Comparison of ENCODE assay signal across 8 mouse cellular contexts in genomic region chr4:155838187-155839153, GRCm38 (mm10). TPM values are rescaled to one million over a fixed set of nuclear protein-coding genes. Genes with fewer than 3 reads are reported as not detected.
DNase-seq lines count a peak whose midpoint lies in the region; TF ChIP-seq lines count a peak whose summit lies in the region.

No protein-coding gene starts in this region.

- intact Hi-C loops in heart, adult 2 months (cut with DNase I), result no loop called here

- H3K79me2 ChIP-seq in heart, adult 2 months (replicated peaks; ENCODE audit: control insufficient read depth, insufficient read depth, low read length), result no peaks in the 10 kb centered on the region

- DNase-seq in adrenal gland, postnatal 14 days, result peak; percentile 21
- no peak for DNase-seq in adrenal gland, adult 2 months
- peak; percentile 64 for DNase-seq in 3134 (ENCODE audit: extremely low read depth, insufficient read length, low spot score)
- peak; percentile 65 to 70 for DNase-seq in heart, adult 2 months
- DNase-seq in limb, embryonic 10.5 days (ENCODE audit: low spot score), result no peak
- no peak for DNase-seq in left cerebral cortex, adult 8-10 months (ENCODE audit: low spot score in 2 of 2)
- DNase-seq in right cerebral cortex, postnatal 14 days, result no peak
- no peak for DNase-seq in layer of hippocampus, postnatal 25 days (ENCODE audit: extremely low spot score in 1 of 2, low spot score in 1 of 2)

- no peaks in the 10 kb centered on the region for H3K27me3 ChIP-seq in heart, adult 2 months (ENCODE audit: control insufficient read depth, insufficient read depth, low read length)
- peaks cover 17% of the 10 kb centered on the region for H3K27me3 ChIP-seq in limb, embryonic 10.5 days (ENCODE audit: low read depth, poor library complexity, severe bottlenecking)

- 33% methylated on average over 8 of the region's 8 CpGs for WGBS in heart, adult 2 months
- WGBS in limb, embryonic 10.5 days, result 55% methylated on average over 8 of the region's 8 CpGs

- peaks cover 23% of the 10 kb centered on the region for H3K4me1 ChIP-seq in heart, adult 2 months (ENCODE audit: control insufficient read depth, insufficient read depth, low read length)
- H3K4me1 ChIP-seq in limb, embryonic 10.5 days, result peaks cover 47% of the 10 kb centered on the region

- peak overlapping the region; percentile 84 for H3K27ac ChIP-seq in heart, adult 2 months
- peak overlapping the region; percentile 83 for H3K27ac ChIP-seq in limb, embryonic 10.5 days

- H3K4me3 ChIP-seq in heart, adult 2 months, result no peak overlapping the region
- peak overlapping the region; percentile 61 for H3K4me3 ChIP-seq in limb, embryonic 10.5 days

- 0 out of 2 replicates have a peak, but pooled peaks have one; percentile 10 for TF ChIP-seq POLR2A in heart, adult 2 months (IDR thresholded peaks at IDR 0.05; ENCODE audit: insufficient read depth, low read depth, low read length)

- peak; percentile 54; the same call in 1 of the 2 replicates for TF ChIP-seq EP300 in heart, adult 2 months (IDR thresholded peaks at IDR 0.05; ENCODE audit: insufficient read depth, low read depth, low read length)

- no peaks in the 10 kb centered on the region for H3K9me3 ChIP-seq in limb, embryonic 10.5 days (replicated peaks)

- no peak for TF ChIP-seq CTCF in heart, adult 2 months (IDR thresholded peaks at IDR 0.05)

- peak overlapping the region; percentile 34; the same call in 1 of the 2 replicates for H3K9ac ChIP-seq in heart, adult 2 months (ENCODE audit: low read depth, low read length)

- H3K36me3 ChIP-seq in heart, adult 2 months (ENCODE audit: control insufficient read depth, insufficient read depth, low read length), result peaks cover 2% of the 10 kb centered on the region; the same call in 1 of the 2 replicates
- H3K36me3 ChIP-seq in limb, embryonic 10.5 days, result peaks cover 31% of the 10 kb centered on the region

RNA-seq across cellular contexts. Expression of gene Mxra8, which starts 1.0 kb away (rescaled TPM):
- total RNA-seq in adrenal gland, postnatal 14 days (2021), result 40.6 and 44.3 TPM in 2 replicates
- 10 to 100 TPM; 36.9 to 55.5 TPM for total RNA-seq in adrenal gland, adult 2 months (2021)
- polyA plus RNA-seq in adrenal gland, adult 2 months (2012; rRNA removed), result 164 and 185 TPM in 2 replicates
- total RNA-seq in heart, adult 2 months (2021), result 10 to 100 TPM; 26.7 to 31.9 TPM
- polyA plus RNA-seq in heart, adult 2 months (2012; rRNA removed), result 84.7 and 118 TPM in 2 replicates
- polyA plus RNA-seq in limb, embryonic 10.5 days (2016; fragmentation: Nextera tagmentation; extraction: Ambion mirVana), result 39.2 and 48.9 TPM in 2 replicates
- 10 to 100 TPM in 1 of 4 experiments, 1 to 10 TPM in 3; 8.9 to 10.3 (median 9.3) TPM for total RNA-seq in left cerebral cortex, adult 8-10 months (2022)
- total RNA-seq in layer of hippocampus, postnatal 25 days (2021), result 1 to 10 TPM; 7.5 to 7.7 TPM

RNA-seq across cellular contexts. Expression of gene Aurkaip1, which starts 7.4 kb away (rescaled TPM):
- 136 and 148 TPM in 2 replicates for total RNA-seq in adrenal gland, postnatal 14 days (2021)
- 100 to 1,000 TPM; 155 to 164 TPM for total RNA-seq in adrenal gland, adult 2 months (2021)
- 276 and 293 TPM in 2 replicates for polyA plus RNA-seq in adrenal gland, adult 2 months (2012; rRNA removed)
- 100 to 1,000 TPM in 1 of 2 experiments, 10 to 100 TPM in 1; 99.2 to 117 TPM for total RNA-seq in heart, adult 2 months (2021)
- 106 and 125 TPM in 2 replicates for polyA plus RNA-seq in heart, adult 2 months (2012; rRNA removed)
- polyA plus RNA-seq in limb, embryonic 10.5 days (2016; fragmentation: Nextera tagmentation; extraction: Ambion mirVana), result 186 and 204 TPM in 2 replicates
- total RNA-seq in left cerebral cortex, adult 8-10 months (2022), result 100 to 1,000 TPM; 101 to 109 (median 102) TPM
- 100 to 1,000 TPM in 1 of 2 experiments, 10 to 100 TPM in 1; 95.9 to 105 TPM for total RNA-seq in layer of hippocampus, postnatal 25 days (2021)

RNA-seq across cellular contexts. Expression of gene Dvl1, which starts 8.7 kb away (rescaled TPM):
- total RNA-seq in adrenal gland, postnatal 14 days (2021), result 54.8 and 66.4 TPM in 2 replicates
- 10 to 100 TPM; 58.1 to 66.7 TPM for total RNA-seq in adrenal gland, adult 2 months (2021)
- 187 and 202 TPM in 2 replicates for polyA plus RNA-seq in adrenal gland, adult 2 months (2012; rRNA removed)
- total RNA-seq in heart, adult 2 months (2021), result 10 to 100 TPM; 46.3 to 47.3 TPM
- polyA plus RNA-seq in heart, adult 2 months (2012; rRNA removed), result 62.7 and 64.7 TPM in 2 replicates
- polyA plus RNA-seq in limb, embryonic 10.5 days (2016; fragmentation: Nextera tagmentation; extraction: Ambion mirVana), result 3.8 and 4.7 TPM in 2 replicates
- 10 to 100 TPM; 81.1 to 86.5 (median 81.4) TPM for total RNA-seq in left cerebral cortex, adult 8-10 months (2022)
- total RNA-seq in layer of hippocampus, postnatal 25 days (2021), result 10 to 100 TPM; 75.6 to 77.2 TPM

RNA-seq across cellular contexts. Expression of gene Tas1r3, which starts 24.7 kb away (rescaled TPM):
- total RNA-seq in adrenal gland, postnatal 14 days (2021), result 0.19 and 0.56 TPM in 2 replicates
- under 1 TPM; 0.32 to 0.35 TPM for total RNA-seq in adrenal gland, adult 2 months (2021)
- polyA plus RNA-seq in adrenal gland, adult 2 months (2012; rRNA removed), result 0.56 and 0.62 TPM in 2 replicates
- total RNA-seq in heart, adult 2 months (2021), result under 1 TPM; 0.13 to 0.16 TPM
- polyA plus RNA-seq in heart, adult 2 months (2012; rRNA removed), result 0.32 and 0.35 TPM in 2 replicates
- 0.24 and 0.31 TPM in 2 replicates for polyA plus RNA-seq in limb, embryonic 10.5 days (2016; fragmentation: Nextera tagmentation; extraction: Ambion mirVana)
- under 1 TPM in 2 of 4 experiments, not detected in 2; 0.30 to 0.39 TPM for total RNA-seq in left cerebral cortex, adult 8-10 months (2022)
- under 1 TPM; 0.31 to 0.32 TPM for total RNA-seq in layer of hippocampus, postnatal 25 days (2021)

RNA-seq across cellular contexts. Expression of gene Ccnl2, which starts 26.2 kb away (rescaled TPM):
- total RNA-seq in adrenal gland, postnatal 14 days (2021), result 106 and 112 TPM in 2 replicates
- 100 to 1,000 TPM in 1 of 2 experiments, 10 to 100 TPM in 1; 70.2 to 118 TPM for total RNA-seq in adrenal gland, adult 2 months (2021)
- 56.0 and 58.2 TPM in 2 replicates for polyA plus RNA-seq in adrenal gland, adult 2 months (2012; rRNA removed)
- total RNA-seq in heart, adult 2 months (2021), result 10 to 100 TPM; 26.6 to 27.4 TPM
- polyA plus RNA-seq in heart, adult 2 months (2012; rRNA removed), result 46.0 and 69.4 TPM in 2 replicates
- 174 and 196 TPM in 2 replicates for polyA plus RNA-seq in limb, embryonic 10.5 days (2016; fragmentation: Nextera tagmentation; extraction: Ambion mirVana)
- 10 to 100 TPM; 54.7 to 60.9 (median 57.6) TPM for total RNA-seq in left cerebral cortex, adult 8-10 months (2022)
- total RNA-seq in layer of hippocampus, postnatal 25 days (2021), result 10 to 100 TPM; 72.2 to 91.2 TPM

Comparison
In these comparisons a context has a peak if more than half of its experiments do, and no peak if none do; other contexts are left out.
1. DNase-seq: peak in adrenal gland, postnatal 14 days (single experiment), 3134 (single experiment) and heart, adult 2 months (2 of 2); none in adrenal gland, adult 2 months (single experiment), limb, embryonic 10.5 days (single experiment), left cerebral cortex, adult 8-10 months (0 of 2), right cerebral cortex, postnatal 14 days (single experiment) and layer of hippocampus, postnatal 25 days (0 of 2).